Mouse (Mus musculus) MEL (cell line): ENCODE measurements around the gene 1700017B05Rik. TPM values are rescaled to one million over a fixed set of nuclear protein-coding genes. Genes with fewer than 3 reads are reported as not detected.

Experiments
- DNase-seq: peaks from one replicate; pipeline ENCODE4 v3.0.0; 2011; ENCODE audit warnings: low read depth, low spot score
- H3K27ac ChIP-seq: 2 replicates; pipeline ENCODE4 v1.5.1; 2012; ENCODE audit warnings: low read depth, mild to moderate bottlenecking, control low read depth, low read length, moderate library complexity; ENCODE audit not compliant: control insufficient read depth
- H3K27me3 ChIP-seq, 2 experiments: fragments of 150-350 bp in 1 of 2; sonication (generic) in 1 of 2; 2 replicates each; pipeline ENCODE4 v1.6.1; 2012; ENCODE audit warnings: low read length in 2 of 2, mild to moderate bottlenecking in 2 of 2, improper control_type of control experiment in 1 of 2, moderate library complexity in 1 of 2; ENCODE audit not compliant: insufficient read depth in 2 of 2, control insufficient read depth in 1 of 2
- H3K36me3 ChIP-seq, 2 experiments: 2 replicates each; pipeline ENCODE4 v1.6.1; 2012 to 2014; ENCODE audit warnings: low read length in 2 of 2, improper control_type of control experiment in 1 of 2, inconsistent platforms in 1 of 2, mild to moderate bottlenecking in 1 of 2; ENCODE audit not compliant: insufficient read depth in 2 of 2, control insufficient read depth in 1 of 2
- H3K4me1 ChIP-seq, 2 experiments: fragments of 150-350 bp in 1 of 2; sonication (generic) in 1 of 2; 2 replicates each; pipeline ENCODE4 v1.6.1; 2012; ENCODE audit warnings: low read length in 2 of 2, improper control_type of control experiment in 1 of 2, mild to moderate bottlenecking in 1 of 2; ENCODE audit not compliant: insufficient read depth in 2 of 2, control insufficient read depth in 1 of 2
- H3K4me3 ChIP-seq, 2 experiments: fragments of 150-350 bp in 1 of 2; sonication (generic) in 1 of 2; 2 replicates each; pipeline ENCODE4 v1.5.1; 2012; ENCODE audit warnings: low read depth in 2 of 2, low read length in 2 of 2, mild to moderate bottlenecking in 2 of 2, moderate library complexity in 2 of 2, control low read depth in 1 of 2, improper control_type of control experiment in 1 of 2; ENCODE audit not compliant: control insufficient read depth in 1 of 2, insufficient read depth in 1 of 2
- H3K79me2 ChIP-seq: 2 replicates; pipeline ENCODE4 v1.6.1; 2012; ENCODE audit warnings: mild to moderate bottlenecking, low read length, moderate library complexity; ENCODE audit not compliant: control insufficient read depth, poor library complexity, insufficient read depth
- H3K9ac ChIP-seq: 2 replicates; pipeline ENCODE4 v1.6.1; 2012; ENCODE audit warnings: low read depth, mild to moderate bottlenecking, control low read depth, low read length, moderate library complexity; ENCODE audit not compliant: control insufficient read depth, poor library complexity, severe bottlenecking
- H3K9me3 ChIP-seq: fragments of 150-350 bp; sonication (generic); replicated peaks from 2 replicates; pipeline ENCODE4 v1.6.1; 2012; ENCODE audit warnings: mild to moderate bottlenecking, low read length, improper control_type of control experiment, moderate library complexity; ENCODE audit not compliant: insufficient read depth
- BHLHE40 ChIP-seq: IDR thresholded peaks from 2 replicates; pipeline ENCODE4 v1.6.1; 2012; ENCODE audit warnings: low read depth, mild to moderate bottlenecking, inconsistent platforms, low read length, improper control_type of control experiment, borderline replicate concordance
- CHD1 ChIP-seq: IDR thresholded peaks from 2 replicates; pipeline ENCODE4 v1.6.1; 2012; ENCODE audit warnings: low read depth, mild to moderate bottlenecking, inconsistent platforms, low read length, improper control_type of control experiment
- CHD2 ChIP-seq: IDR thresholded peaks from 2 replicates; pipeline ENCODE4 v1.6.1; 2011; ENCODE audit warnings: low read length, improper control_type of control experiment
- E2F4 ChIP-seq: IDR thresholded peaks from 2 replicates; pipeline ENCODE4 v1.6.1; 2011; ENCODE audit warnings: low read depth, low read length, improper control_type of control experiment, borderline replicate concordance
- ELF1 ChIP-seq: IDR thresholded peaks from 2 replicates; pipeline ENCODE4 v1.6.1; 2014; ENCODE audit warnings: low read depth, mild to moderate bottlenecking, inconsistent platforms, low read length, improper control_type of control experiment, moderate library complexity
- EP300 ChIP-seq, 2 experiments: IDR thresholded peaks; 2 replicates each; pipeline ENCODE4 v1.6.1; 2011; ENCODE audit warnings: improper control_type of control experiment in 2 of 2, low read length in 2 of 2, low read depth in 1 of 2, mild to moderate bottlenecking in 1 of 2
- ETS1 ChIP-seq: IDR thresholded peaks from 2 replicates; pipeline ENCODE4 v1.6.1; 2012; ENCODE audit warnings: low read depth, mild to moderate bottlenecking, inconsistent platforms, low read length, improper control_type of control experiment, moderate library complexity
- GATA1 ChIP-seq: IDR thresholded peaks from 2 replicates; pipeline ENCODE4 v1.6.1; 2011; ENCODE audit warnings: low read depth, low read length, improper control_type of control experiment
- KAT2A ChIP-seq: conservative IDR thresholded peaks from 2 replicates; pipeline ENCODE4 v1.6.1; 2012; ENCODE audit warnings: low read depth, low read length, improper control_type of control experiment, inconsistent platforms
- MAFK ChIP-seq: IDR thresholded peaks from 2 replicates; pipeline ENCODE4 v1.6.1; 2011; ENCODE audit warnings: low read depth, mild to moderate bottlenecking, low read length, improper control_type of control experiment, borderline replicate concordance
- MYB ChIP-seq: IDR thresholded peaks from 2 replicates; pipeline ENCODE4 v1.6.1; 2011; ENCODE audit warnings: mild to moderate bottlenecking, low read depth, low read length, improper control_type of control experiment
- MYC ChIP-seq: IDR thresholded peaks from 2 replicates; pipeline ENCODE4 v1.6.1; 2011; ENCODE audit warnings: low read depth, mild to moderate bottlenecking, low read length, improper control_type of control experiment, moderate library complexity
- NELFE ChIP-seq: IDR thresholded peaks from 2 replicates; pipeline ENCODE4 v1.6.1; 2011; ENCODE audit warnings: low read depth, low read length, improper control_type of control experiment
- NRF1 ChIP-seq: IDR thresholded peaks from 2 replicates; pipeline ENCODE4 v1.6.1; 2014; ENCODE audit warnings: low read depth, mild to moderate bottlenecking, inconsistent platforms, low read length, improper control_type of control experiment, moderate library complexity; ENCODE audit not compliant: poor library complexity, insufficient read depth, severe bottlenecking
- POLR2AphosphoS2 ChIP-seq: IDR thresholded peaks from 2 replicates; pipeline ENCODE4 v1.6.1; 2011; ENCODE audit warnings: low read length, improper control_type of control experiment
- RAD21 ChIP-seq: IDR thresholded peaks from 2 replicates; pipeline ENCODE4 v1.6.1; 2011; ENCODE audit warnings: mild to moderate bottlenecking, low read depth, low read length, improper control_type of control experiment
- RCOR1 ChIP-seq: IDR thresholded peaks from 2 replicates; pipeline ENCODE4 v1.6.1; 2012; ENCODE audit warnings: low read depth, mild to moderate bottlenecking, inconsistent platforms, low read length, improper control_type of control experiment
- SIN3A ChIP-seq: IDR thresholded peaks from 2 replicates; pipeline ENCODE4 v1.6.1; 2012; ENCODE audit warnings: low read length, improper control_type of control experiment, inconsistent platforms
- SMC3 ChIP-seq: IDR thresholded peaks from 2 replicates; pipeline ENCODE4 v1.6.1; 2011; ENCODE audit warnings: low read depth, low read length, improper control_type of control experiment
- TAL1 ChIP-seq: IDR thresholded peaks from 2 replicates; pipeline ENCODE4 v1.6.1; 2012; ENCODE audit warnings: mild to moderate bottlenecking, inconsistent platforms, low read length, moderate library complexity, mixed read lengths
- TBP ChIP-seq: IDR thresholded peaks from 2 replicates; pipeline ENCODE4 v1.8.0; 2011; ENCODE audit warnings: low read depth, low read length, improper control_type of control experiment
- TCF12 ChIP-seq: IDR thresholded peaks from 2 replicates; pipeline ENCODE4 v1.6.1; 2014; ENCODE audit warnings: low read depth, mild to moderate bottlenecking, inconsistent platforms, low read length, improper control_type of control experiment, moderate library complexity
- UBTF ChIP-seq: IDR thresholded peaks from 2 replicates; pipeline ENCODE4 v1.6.1; 2012; ENCODE audit warnings: low read depth, mild to moderate bottlenecking, inconsistent platforms, low read length, improper control_type of control experiment, moderate library complexity, borderline replicate concordance; ENCODE audit not compliant: insufficient read depth
- USF1 ChIP-seq: IDR thresholded peaks from 2 replicates; pipeline ENCODE4 v1.6.1; 2014; ENCODE audit warnings: low read depth, mild to moderate bottlenecking, inconsistent platforms, low read length, improper control_type of control experiment, moderate library complexity
- USF2 ChIP-seq, 2 experiments: IDR thresholded peaks; 2 replicates each; pipeline ENCODE4 v1.6.1; 2011 to 2012; ENCODE audit warnings: improper control_type of control experiment in 2 of 2, low read length in 2 of 2, borderline replicate concordance in 1 of 2, inconsistent platforms in 1 of 2, low read depth in 1 of 2, mild to moderate bottlenecking in 1 of 2; ENCODE audit not compliant: insufficient read depth in 1 of 2
- ZKSCAN1 ChIP-seq: IDR thresholded peaks from 2 replicates; pipeline ENCODE4 v1.6.1; 2012; ENCODE audit warnings: low read depth, mild to moderate bottlenecking, inconsistent platforms, low read length, improper control_type of control experiment, moderate library complexity
- ZNF384 ChIP-seq: IDR thresholded peaks from 2 replicates; pipeline ENCODE4 v1.6.1; 2012; ENCODE audit warnings: low read depth, mild to moderate bottlenecking, inconsistent platforms, low read length, improper control_type of control experiment
- polyA plus RNA-seq, 2 experiments: library from polyadenylated mRNA; stranded (reverse) in 1 of 2; unstranded in 1 of 2; fragments of >175 nt in 1 of 2; fragments of >200 nt in 1 of 2; gene quantifications; 2 replicates each; pipeline versions ENCODE4 v1.2.1 to v1.2.4; 2012; ENCODE audit warnings: low replicate concordance in 2 of 2, low read depth in 1 of 2; ENCODE audit not compliant: insufficient read length in 2 of 2, insufficient read depth in 1 of 2, missing spikeins in 1 of 2
- total RNA-seq: library from RNA; depleted of rRNA; stranded (reverse); fragments of 300-350 nt; gene quantifications from 2 replicates; pipeline ENCODE4 v1.2.3, GENCODE M21; 2012

The 1700017B05Rik gene
- total and polyA plus RNA-seq, 3 experiments = 52.7 to 76.5 TPM; not detected in 1

DNA sequence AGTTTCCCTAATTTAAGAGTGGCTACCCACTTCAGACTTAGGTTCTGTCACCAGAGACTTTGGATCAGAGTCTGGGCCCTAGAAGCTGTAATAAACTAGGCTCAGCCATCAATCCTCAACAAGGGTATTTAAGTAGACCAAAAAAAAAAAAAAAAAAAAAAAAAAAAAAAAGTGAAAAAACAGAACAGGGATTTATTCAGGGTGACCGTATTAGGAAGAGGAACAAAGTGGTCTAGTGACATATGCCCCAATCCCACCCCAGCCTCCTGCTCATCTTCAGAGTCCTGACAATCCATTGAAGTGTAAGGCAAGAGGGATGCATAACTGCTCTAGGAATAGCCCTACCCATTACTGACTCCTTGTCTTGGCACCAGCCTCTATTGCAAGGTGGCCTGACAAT is 40.9 kb upstream of the 1700017B05Rik start:
- H3K27ac ChIP-seq = no peak overlapping the region
- peaks cover 27 to 55% of the 10 kb centered on the region in 2 experiments for H3K4me1 ChIP-seq
- no peak for DNase-seq
- no peaks in the 10 kb centered on the region for H3K27me3 ChIP-seq
- no peak overlapping the region for H3K4me3 ChIP-seq
- TF ChIP-seq E2F4 (no peak), TAL1 (no peak), POLR2AphosphoS2 (no peak), USF1 (no peak), ZNF384 (peak; percentile 74)
- H3K79me2 ChIP-seq = no peaks in the 10 kb centered on the region
- peaks cover 0 to 45% of the 10 kb centered on the region in 2 experiments; a peak in 2 of 4 replicates for H3K36me3 ChIP-seq
- H3K9ac ChIP-seq = no peak overlapping the region
- H3K9me3 ChIP-seq = no peaks in the 10 kb centered on the region

- peak; percentile 46 for DNase-seq
Observed at GRCm38 (mm10) chr9:57300825-57301224, 38.4 kb upstream of the 1700017B05Rik start.

GRCm38 (mm10) chr9:57299790-57300477 is 37.5 kb upstream of the 1700017B05Rik start:
- no peak overlapping the region for H3K4me3 ChIP-seq
- peaks cover 0 to 39% of the 10 kb centered on the region in 2 experiments; a peak in 2 of 4 replicates for H3K36me3 ChIP-seq
- peak overlapping the region; percentile 77 for H3K27ac ChIP-seq
- DNase-seq = peak; percentile 84
- no peaks in the 10 kb centered on the region for H3K9me3 ChIP-seq
- peaks cover 25 to 50% of the 10 kb centered on the region in 2 experiments for H3K4me1 ChIP-seq
- no peaks in the 10 kb centered on the region for H3K79me2 ChIP-seq
- H3K27me3 ChIP-seq = no peaks in the 10 kb centered on the region
- no peak overlapping the region for H3K9ac ChIP-seq
- TF ChIP-seq RCOR1 = 0 out of 2 replicates have a peak, but pooled peaks have one; percentile 54
- peak; percentile 47; the same call in 1 of the 2 replicates for TF ChIP-seq MAFK
- peak; percentile 86 to 93 for TF ChIP-seq EP300 (IDR thresholded peaks at IDR 0.05; ENCODE audit: low read depth in 1 of 2, low read length in 2 of 2)
- TF ChIP-seq ELF1 = no peak
- TF ChIP-seq BHLHE40 = peak; percentile 72; the same call in 1 of the 2 replicates
- no peak for TF ChIP-seq TBP
- peak; percentile 15; the same call in 1 of the 2 replicates for TF ChIP-seq MYC
- TF ChIP-seq SMC3 = no peak
- peak; percentile 72 for TF ChIP-seq SIN3A
- no peak for TF ChIP-seq NRF1
- TF ChIP-seq E2F4 = no peak
- no peak for TF ChIP-seq RAD21
- TF ChIP-seq CHD1 = no peak
- peak; percentile 46; the same call in 1 of the 2 replicates for TF ChIP-seq USF1

More at GRCm38 (mm10) chr9:57300825-57301224, 38.4 kb upstream of the 1700017B05Rik start:
- Histone ChIP-seq H3K36me3 (peaks cover 0 to 39% of the 10 kb centered on the region in 2 experiments; a peak in 2 of 4 replicates), H3K4me3 (no peak overlapping the region), H3K4me1 (peaks cover 25 to 50% of the 10 kb centered on the region in 2 experiments), H3K9ac (no peak overlapping the region), H3K27me3 (no peaks in the 10 kb centered on the region), H3K9me3 (no peaks in the 10 kb centered on the region), H3K79me2 (no peaks in the 10 kb centered on the region), H3K27ac (peak overlapping the region; percentile 77)
- TF ChIP-seq CHD1 (no peak), EP300 (IDR thresholded peaks at IDR 0.05; ENCODE audit: low read depth in 1 of 2, low read length in 2 of 2) (peak in 1 of 2 experiments; percentile 67; a peak in 1 of 4 replicates), NELFE (no peak), BHLHE40 (0 out of 2 replicates have a peak, but pooled peaks have one; percentile 9), ETS1 (peak; percentile 41; the same call in 1 of the 2 replicates), ZKSCAN1 (no peak), SIN3A (0 out of 2 replicates have a peak, but pooled peaks have one; percentile 31), USF2 (IDR thresholded peaks at IDR 0.05; ENCODE audit: borderline replicate concordance in 1 of 2, insufficient read depth in 1 of 2, low read depth in 1 of 2, low read length in 2 of 2) (no peak), GATA1 (peak; percentile 55; the same call in 1 of the 2 replicates), TCF12 (peak; percentile 47; the same call in 1 of the 2 replicates), CHD2 (no peak), RAD21 (no peak), MYB (0 out of 2 replicates have a peak, but pooled peaks have one; percentile 22), ELF1 (peak; percentile 39; the same call in 1 of the 2 replicates), UBTF (no peak), KAT2A (no peak)
